Mouse (Mus musculus) kidney, postnatal 0 days (tissue): ENCODE results near the gene Tbc1d10a. TPM values are rescaled to one million over a fixed set of nuclear protein-coding genes. Genes with fewer than 3 reads are reported as not detected.

Experiments
- ATAC-seq: fragments of 200-750 bp; cut with Nextera tagmentation; replicated peaks from 2 replicates; pipeline ENCODE4 v1.8.0; 2017; ENCODE audit warnings: low read depth, moderate number of reproducible peaks, moderate TSS enrichment, moderate library complexity; ENCODE audit not compliant: low FRiP score
- DNase-seq: peaks from one replicate; pipeline ENCODE4 v3.0.0-alpha.2; 2016; ENCODE audit warnings: low spot score
- H3K27ac ChIP-seq: fragments of 300-500 bp; sonication (generic); 2 replicates; pipeline ENCODE4 v1.5.1; 2014; ENCODE audit warnings: mild to moderate bottlenecking
- H3K27me3 ChIP-seq: fragments of 300-500 bp; sonication (generic); 2 replicates; pipeline ENCODE4 v1.6.1; 2014; ENCODE audit warnings: low read length, mixed read lengths; ENCODE audit not compliant: insufficient read depth
- H3K36me3 ChIP-seq: fragments of 300-500 bp; sonication (generic); 2 replicates; pipeline ENCODE4 v1.6.1; 2014; ENCODE audit warnings: low read length, mixed read lengths; ENCODE audit not compliant: insufficient read depth
- H3K4me1 ChIP-seq: fragments of 300-500 bp; sonication (generic); replicated peaks from 2 replicates; pipeline ENCODE4 v1.6.1; 2014; ENCODE audit warnings: antibody characterized with exemption, low read length, mixed read lengths; ENCODE audit not compliant: insufficient read depth
- H3K4me2 ChIP-seq: fragments of 300-500 bp; sonication (generic); 2 replicates; pipeline ENCODE4 v1.6.1; 2014; ENCODE audit warnings: mild to moderate bottlenecking, low read length, moderate library complexity, mixed read lengths
- H3K4me3 ChIP-seq: fragments of 300-500 bp; sonication (generic); replicated peaks from 2 replicates; pipeline ENCODE4 v1.5.1; 2014; ENCODE audit warnings: low read depth, low read length
- H3K9ac ChIP-seq: fragments of 300-500 bp; sonication (generic); 2 replicates; pipeline ENCODE4 v1.6.1; 2014; ENCODE audit warnings: low read depth, low read length
- H3K9me3 ChIP-seq: fragments of 300-500 bp; sonication (generic); replicated peaks from 2 replicates; pipeline ENCODE4 v1.6.1; 2016; ENCODE audit warnings: low read length, inconsistent platforms, mixed read lengths
- CTCF ChIP-seq: IDR thresholded peaks from 2 replicates; pipeline ENCODE4 v1.5.1; 2016; ENCODE audit warnings: antibody characterized with exemption, low read depth, mild to moderate bottlenecking, moderate library complexity
- WGBS: fragments of 180-500 bp; shearing (Covaris S2); extraction: QIAGEN DNeasy Blood & Tissue Kit; methylation state at CpG from one replicate; pipeline ENCODE4 v1.1.7; 2014; 5-methylcytosine and 5-hydroxymethylcytosine counted together
- polyA plus RNA-seq: library from polyadenylated mRNA; unstranded; fragments of >200 nt; fragmentation: Nextera tagmentation; extraction: Ambion mirVana; gene quantifications from 2 replicates; pipeline ENCODE4 v1.2.1, GENCODE M21; 2015

Tbc1d10a gene
- polyA plus RNA-seq, 1 experiment from 2014 or later = 40.6 TPM

DNA sequence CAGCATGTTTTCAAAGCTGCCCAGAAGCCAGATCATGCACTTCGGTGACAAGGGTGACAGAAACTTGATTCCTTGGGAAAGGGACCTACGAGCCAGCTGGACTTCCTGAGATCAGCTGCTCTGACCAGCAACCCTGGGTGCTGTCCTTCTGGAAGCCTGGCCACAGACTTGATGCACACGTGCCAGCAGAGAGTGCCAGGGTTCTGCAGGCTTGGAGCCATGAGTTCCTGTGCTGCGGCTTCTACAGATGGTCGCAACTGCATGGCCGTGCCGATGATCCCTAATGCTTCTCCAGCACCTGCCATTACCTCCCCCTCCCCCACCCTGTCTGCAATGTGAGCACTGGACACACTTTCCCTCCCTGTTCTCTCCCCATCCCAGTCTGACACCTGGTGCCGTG, 41.9 kb downstream of the Tbc1d10a start:
- no peak overlapping the region for H3K4me3 ChIP-seq
- 29% methylated on average over 8 of the region's 8 CpGs for WGBS
- no peak overlapping the region for H3K9ac ChIP-seq
- ATAC-seq (no peak), DNase-seq (no peak)
- H3K36me3 ChIP-seq = no peaks in the 10 kb centered on the region
- H3K27me3 ChIP-seq = no peaks in the 10 kb centered on the region
- no peaks in the 10 kb centered on the region for H3K9me3 ChIP-seq
- no peaks in the 10 kb centered on the region for H3K4me1 ChIP-seq
- no peak for TF ChIP-seq CTCF
- H3K4me2 ChIP-seq = no peak overlapping the region
- no peak overlapping the region for H3K27ac ChIP-seq

DNA sequence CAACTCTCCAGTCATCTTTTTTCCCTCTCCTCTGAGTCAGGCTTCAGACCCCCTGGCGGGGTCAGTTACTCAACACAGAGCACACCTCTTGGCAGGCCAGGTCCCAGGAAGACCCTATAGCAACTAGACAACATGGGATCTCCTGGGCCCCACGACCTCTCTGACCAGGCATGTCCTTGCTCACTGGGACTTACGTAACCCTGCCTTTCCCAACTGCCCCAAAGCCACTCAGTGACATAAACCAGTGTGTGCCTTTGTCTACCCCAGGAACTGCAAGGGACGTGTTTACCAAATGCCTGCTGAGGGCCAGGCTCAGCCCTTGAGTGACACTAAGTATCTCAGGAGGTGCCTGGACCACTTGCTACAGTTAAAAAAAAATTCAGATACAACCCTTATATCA, 43.3 kb downstream of the Tbc1d10a start:
- ATAC-seq (no peak), DNase-seq (no peak)
- TF ChIP-seq CTCF = no peak
- Histone ChIP-seq H3K4me1 (no peaks in the 10 kb centered on the region), H3K4me2 (no peak overlapping the region), H3K4me3 (no peak overlapping the region), H3K9ac (no peak overlapping the region), H3K27me3 (no peaks in the 10 kb centered on the region), H3K27ac (no peak overlapping the region), H3K36me3 (no peaks in the 10 kb centered on the region), H3K9me3 (no peaks in the 10 kb centered on the region)
- 74% methylated on average over 4 of the region's 4 CpGs for WGBS

- no peaks in the 10 kb centered on the region for H3K27me3 ChIP-seq
- H3K4me3 ChIP-seq = no peak overlapping the region
- 94% methylated on average over 2 of the region's 2 CpGs for WGBS
- no peak for DNase-seq
- H3K9me3 ChIP-seq = no peaks in the 10 kb centered on the region
- H3K9ac ChIP-seq = no peak overlapping the region
- H3K4me2 ChIP-seq = no peak overlapping the region
- no peaks in the 10 kb centered on the region for H3K36me3 ChIP-seq
- no peak for TF ChIP-seq CTCF
- H3K4me1 ChIP-seq = no peaks in the 10 kb centered on the region
- no peak overlapping the region for H3K27ac ChIP-seq
- no peak for ATAC-seq
Observed at GRCm38 (mm10) chr11:4231435-4231834, 44.8 kb downstream of the Tbc1d10a start.

GRCm38 (mm10) chr11:4232644-4233043, 46.1 kb downstream of the Tbc1d10a start:
- Histone ChIP-seq H3K9me3 (no peaks in the 10 kb centered on the region), H3K4me2 (no peak overlapping the region), H3K27ac (no peak overlapping the region), H3K4me1 (no peaks in the 10 kb centered on the region), H3K9ac (no peak overlapping the region), H3K27me3 (no peaks in the 10 kb centered on the region), H3K4me3 (no peak overlapping the region), H3K36me3 (no peaks in the 10 kb centered on the region)
- DNase-seq (no peak), ATAC-seq (no peak)
- TF ChIP-seq CTCF = no peak
- 66% methylated on average over 12 of the region's 12 CpGs for WGBS

DNA sequence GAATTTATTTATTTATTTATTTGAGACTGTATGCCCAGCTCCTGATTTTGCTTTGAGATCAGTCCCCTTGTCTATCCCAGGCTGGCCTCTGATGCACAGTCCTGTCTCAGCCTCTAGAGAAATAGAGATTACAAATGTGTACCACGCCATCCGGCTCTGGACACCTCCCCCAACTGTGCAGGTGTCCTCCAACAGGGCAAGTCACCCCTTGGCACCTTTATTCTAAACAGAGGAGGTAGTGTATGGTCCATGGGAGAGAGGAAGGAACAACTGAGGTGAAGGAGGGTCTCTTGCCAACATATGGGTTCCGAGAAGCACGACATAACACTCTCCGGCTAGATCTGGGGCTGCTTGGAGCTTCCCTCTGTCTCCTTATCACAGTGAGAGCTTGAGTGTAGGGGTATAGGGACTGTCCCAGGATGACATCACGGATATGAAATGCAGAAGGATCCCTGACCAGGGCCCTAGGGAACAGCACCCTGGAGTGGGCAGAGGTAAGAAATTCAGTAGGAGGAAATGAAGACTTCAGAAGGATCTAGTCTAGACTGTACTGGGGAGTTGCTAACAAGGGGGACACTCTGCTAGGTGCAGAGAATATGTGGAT, 48.6 kb downstream of the Tbc1d10a start:
- H3K9ac ChIP-seq = no peak overlapping the region
- DNase-seq (no peak), ATAC-seq (no peak)
- no peaks in the 10 kb centered on the region for H3K27me3 ChIP-seq
- no peak overlapping the region for H3K4me2 ChIP-seq
- no peak overlapping the region for H3K4me3 ChIP-seq
- H3K4me1 ChIP-seq = no peaks in the 10 kb centered on the region
- H3K9me3 ChIP-seq = no peaks in the 10 kb centered on the region
- no peak overlapping the region for H3K27ac ChIP-seq
- no peaks in the 10 kb centered on the region for H3K36me3 ChIP-seq
- no peak for TF ChIP-seq CTCF
- WGBS = 92% methylated on average over 6 of the region's 6 CpGs

DNA sequence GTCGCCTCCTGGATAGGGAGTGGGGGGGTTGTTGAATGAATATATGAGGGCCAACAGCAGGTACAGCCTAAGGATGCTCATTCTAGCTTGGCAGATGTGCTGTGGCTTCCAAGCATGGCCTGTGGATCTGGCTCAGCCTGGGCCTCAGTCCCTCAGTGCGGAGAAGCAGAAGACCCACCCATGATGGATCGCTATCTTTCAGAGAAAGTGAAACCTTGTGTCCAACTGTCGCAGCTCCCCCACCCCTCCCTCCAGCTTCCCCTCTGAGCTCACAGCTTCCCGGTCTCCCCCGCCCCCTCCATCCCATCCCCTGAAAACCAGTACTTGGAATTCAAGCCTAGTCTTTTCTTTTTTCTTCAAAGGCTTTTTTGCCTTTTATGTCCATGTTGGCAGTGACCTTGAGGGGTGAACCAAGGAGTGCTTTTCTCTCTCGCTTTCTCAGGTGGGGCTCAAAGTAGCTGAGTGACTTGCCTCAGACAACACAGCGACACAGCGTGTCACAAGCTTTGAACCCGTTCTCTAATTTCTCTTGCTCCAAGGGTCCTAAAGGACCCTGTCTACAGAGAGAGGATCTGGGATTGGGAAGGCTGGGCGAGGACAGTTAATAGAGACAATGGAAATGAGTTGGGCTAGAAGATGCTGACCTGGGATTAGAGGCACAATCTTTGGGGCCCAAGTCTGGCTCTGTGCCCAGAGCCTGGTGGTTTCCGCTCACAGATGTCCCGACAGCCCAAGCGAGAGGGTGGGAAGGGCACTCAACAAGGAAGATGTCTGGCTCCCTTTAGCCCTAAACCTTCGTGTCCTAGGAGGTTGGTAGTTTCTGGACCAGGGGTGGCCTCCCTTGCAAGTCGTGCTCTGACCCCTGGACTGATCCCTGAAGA, 49.3 kb downstream of the Tbc1d10a start, which contains the start of gene Osm:
Osm (plus strand) TSS at position 756 of the 881 bp plus-strand sequence.
- WGBS = 72% methylated on average over 16 of the region's 16 CpGs
- Histone ChIP-seq H3K4me2 (no peak within 1 kb of the TSS), H3K27me3 (no peaks in the 10 kb centered on the region), H3K36me3 (no peaks in the 10 kb centered on the region), H3K4me3 (no peak within 1 kb of the TSS), H3K27ac (no peak within 1 kb of the TSS), H3K9me3 (no peaks in the 10 kb centered on the region), H3K9ac (no peak within 1 kb of the TSS), H3K4me1 (no peaks in the 10 kb centered on the region)
- ATAC-seq (no peak), DNase-seq (no peak)
- TF ChIP-seq CTCF = no peak
